Comparison of ENCODE assay signal across 8 mouse cellular contexts in the genomic region with DNA sequence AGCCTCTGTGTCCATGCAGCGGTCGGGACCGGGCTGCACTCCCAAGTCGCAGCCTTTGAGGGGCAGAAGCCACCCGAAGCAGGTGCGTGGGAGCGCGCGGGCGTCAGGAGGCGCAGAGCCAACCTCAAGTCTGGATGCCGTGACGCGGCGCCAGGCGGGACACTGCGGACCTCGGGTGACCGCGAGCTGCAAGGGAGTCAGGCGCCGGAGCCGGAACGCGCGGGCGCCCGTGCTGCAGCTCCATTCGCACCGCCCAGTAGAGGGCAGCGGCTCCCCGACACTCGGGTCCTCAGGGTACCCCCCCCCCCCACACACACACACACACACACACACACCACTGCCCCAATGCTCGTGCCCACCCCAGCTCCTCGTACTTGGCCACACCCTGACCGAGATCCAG. TPM values are rescaled to one million over a fixed set of nuclear protein-coding genes. Genes with fewer than 3 reads are reported as not detected.
DNase-seq lines count a peak whose midpoint lies in the region; ATAC-seq lines count a peak whose summit lies in the region.

No protein-coding gene starts in this region.

- intact Hi-C loops in left cerebral cortex, postnatal 25 days (cut with DNase I): loop anchor here (5.0 kb wide), 5 partner anchors 81 to 281 kb away; no protein-coding TSS in a partner anchor

- DNase-seq in R1 (ENCODE audit: low read depth, low spot score): peak; percentile 58
- DNase-seq in cerebellum, postnatal 36 days: peak; percentile 84 to 89
- DNase-seq in gastrocnemius, postnatal 10 days: peak; percentile 78
- DNase-seq in induced T-regulatory cell, adult 2 months (ENCODE audit: low read depth): peak; percentile 73
- peak; percentile 53 to 59 for DNase-seq in left cerebral cortex, postnatal 25 days (ENCODE audit: low spot score in 2 of 2)
- peak; percentile 66 for DNase-seq in right cerebral cortex, postnatal 25 days
- peak; percentile 73 to 77 for DNase-seq in urinary bladder, postnatal 36 days (ENCODE audit: low spot score in 2 of 2)

- ATAC-seq in megakaryocyte-erythroid progenitor cell, adult 5-6 weeks (replicated peaks; ENCODE audit: low FRiP score, low TSS enrichment, poor library complexity, severe bottlenecking): peak; percentile 40

RNA-seq across cellular contexts. Expression of gene Cux1, which starts 1.5 kb away (rescaled TPM):
- total RNA-seq in gastrocnemius, postnatal 10 days (2021): 10 to 100 TPM; 87.0 to 97.5 TPM
- total RNA-seq in left cerebral cortex, postnatal 25 days (2021): 100 to 1,000 TPM; 105 to 121 TPM
- total RNA-seq in megakaryocyte-erythroid progenitor cell, adult 5-6 weeks (2014; fragmentation: Nextera tagmentation): 105 and 126 TPM in 2 replicates
- total RNA-seq in megakaryocyte-erythroid progenitor cell, adult 5-6 weeks (2017): 97.0 and 146 TPM in 2 replicates

Comparison
In these comparisons a context has a peak if more than half of its experiments do, and no peak if none do; other contexts are left out.
1. Peak in every context shown above with its lines: DNase-seq and ATAC-seq.